Mouse (Mus musculus) CH12.LX (cell line): ENCODE measurements around the gene Zpbp2.

Experiments used
- CHD1 ChIP-seq: IDR thresholded peaks from 2 replicates; pipeline ENCODE4 v1.6.1; 2012; ENCODE audit warnings: low read depth, low read length, improper control_type of control experiment, inconsistent platforms
- CHD2 ChIP-seq: IDR thresholded peaks from 2 replicates; pipeline ENCODE4 v1.6.1; 2011; ENCODE audit warnings: low read length, improper control_type of control experiment
- CTCF ChIP-seq, 2 experiments: IDR thresholded peaks in 1 of 2; conservative IDR thresholded peaks in 1 of 2; 2 replicates each; pipeline ENCODE4 v1.5.1; 2011 to 2012; ENCODE audit warnings: low read depth in 2 of 2, low read length in 2 of 2, improper control_type of control experiment in 1 of 2, inconsistent platforms in 1 of 2, mild to moderate bottlenecking in 1 of 2, moderate library complexity in 1 of 2
- EP300 ChIP-seq: IDR thresholded peaks from 2 replicates; pipeline ENCODE4 v1.6.1; 2011; ENCODE audit warnings: low read length, improper control_type of control experiment
- IRF4 ChIP-seq: IDR thresholded peaks from 2 replicates; pipeline ENCODE4 v1.6.1; 2014; ENCODE audit warnings: low read depth, mild to moderate bottlenecking, inconsistent platforms, low read length, improper control_type of control experiment
- MXI1 ChIP-seq: IDR thresholded peaks from 2 replicates; pipeline ENCODE4 v1.6.1; 2011; ENCODE audit warnings: mild to moderate bottlenecking, low read depth, low read length, improper control_type of control experiment
- MYC ChIP-seq: IDR thresholded peaks from 2 replicates; pipeline ENCODE4 v1.6.1; 2011; ENCODE audit warnings: low read depth, mild to moderate bottlenecking, improper control_type of control experiment, low read length
- PAX5 ChIP-seq: IDR thresholded peaks from 2 replicates; pipeline ENCODE4 v1.6.1; 2012; ENCODE audit warnings: low read length, inconsistent platforms, mixed read lengths
- POLR2A ChIP-seq: IDR thresholded peaks from 2 replicates; pipeline ENCODE4 v1.6.1; 2011; ENCODE audit warnings: low read depth, mild to moderate bottlenecking, improper control_type of control experiment, low read length
- POLR2AphosphoS2 ChIP-seq: IDR thresholded peaks from 2 replicates; pipeline ENCODE4 v1.6.1; 2011; ENCODE audit warnings: low read depth, low read length, improper control_type of control experiment
- SMC3 ChIP-seq: IDR thresholded peaks from 2 replicates; pipeline ENCODE4 v1.6.1; 2011; ENCODE audit warnings: low read depth, low read length, improper control_type of control experiment
- TCF12 ChIP-seq: IDR thresholded peaks from 2 replicates; pipeline ENCODE4 v1.6.1; 2014; ENCODE audit warnings: low read depth, mild to moderate bottlenecking, inconsistent platforms, low read length, improper control_type of control experiment
- USF2 ChIP-seq: conservative IDR thresholded peaks from 2 replicates; pipeline ENCODE4 v1.6.1; 2011; ENCODE audit warnings: low read depth, low read length, improper control_type of control experiment

DNA sequence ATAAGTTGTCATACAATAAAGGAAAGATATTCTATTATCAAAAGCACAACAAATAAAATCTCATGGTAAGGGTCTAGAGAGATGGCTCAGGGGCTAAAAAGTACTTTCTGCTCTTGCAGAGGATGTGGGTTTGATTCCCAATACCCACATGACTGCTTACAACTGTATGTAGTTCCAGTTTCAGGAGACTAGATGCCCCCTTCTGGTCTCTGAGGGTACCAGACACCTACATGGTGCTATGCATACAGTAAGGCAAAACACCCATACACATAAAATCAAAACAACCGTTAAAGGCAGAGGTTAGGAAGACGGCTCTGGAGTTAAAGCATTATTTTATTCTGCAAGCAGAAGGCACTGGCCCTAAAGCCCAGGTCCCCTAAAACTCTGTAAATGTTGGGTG is 53.1 kb downstream of the Zpbp2 start:
- TF ChIP-seq PAX5 (no peak), POLR2AphosphoS2 (no peak), CHD1 (no peak), POLR2A (no peak), TCF12 (no peak), MYC (no peak), SMC3 (peak; percentile 61), USF2 (no peak), EP300 (no peak), MXI1 (no peak), IRF4 (no peak), CTCF (conservative IDR thresholded peaks at IDR 0.05 in 1 of 2, IDR thresholded peaks at IDR 0.05 in 1 of 2; ENCODE audit: low read depth in 2 of 2, low read length in 2 of 2) (peak in 1 of 2 experiments; percentile 73), CHD2 (no peak)
